Mouse (Mus musculus) T-cell, adult 2 months (primary cell): ENCODE measurements around the gene B3gat3.
"Not testable (repeated sequence)": the region's sequence is repeated elsewhere in the genome, so short reads cannot be mapped to it uniquely, and the experiment has no call there.

Source experiments
- DNase-seq: peaks from one replicate; pipeline ENCODE4 v3.0.0; 2022; ENCODE audit warnings: low spot score

B3gat3 gene

GRCm38 (mm10) chr19:8942276-8942964 is 22.2 kb downstream of the B3gat3 start:
- DNase-seq: no peak

- no peak for DNase-seq
Measured at GRCm38 (mm10) chr19:8943047-8943446, 22.9 kb downstream of the B3gat3 start.

GRCm38 (mm10) chr19:8944062-8944461 is 23.9 kb downstream of the B3gat3 start:
- no peak for DNase-seq

- DNase-seq: peak; percentile 54
Measured at GRCm38 (mm10) chr19:8944750-8945149, 24.6 kb downstream of the B3gat3 start.

- DNase-seq: no peak
Measured at GRCm38 (mm10) chr19:8945251-8945650, 25.1 kb downstream of the B3gat3 start.

- no peak for DNase-seq
Measured at GRCm38 (mm10) chr19:8946929-8947328, 26.8 kb downstream of the B3gat3 start.

- DNase-seq: no peak
Measured at GRCm38 (mm10) chr19:8950190-8950589, 30.0 kb downstream of the B3gat3 start.

- no peak for DNase-seq
Measured at GRCm38 (mm10) chr19:8952241-8952640, 32.1 kb downstream of the B3gat3 start.

GRCm38 (mm10) chr19:8953135-8954039 is 33.2 kb downstream of the B3gat3 start, which contains the start of gene Tut1:
TSS of gene Tut1 (plus strand) at chr19:8953847.
- peak; percentile 94 for DNase-seq

GRCm38 (mm10) chr19:8954171-8954570 is 34.0 kb downstream of the B3gat3 start:
- DNase-seq: no peak

- no peak for DNase-seq
Measured at GRCm38 (mm10) chr19:8962256-8962655, 42.1 kb downstream of the B3gat3 start.

- DNase-seq: no peak
Measured at GRCm38 (mm10) chr19:8965075-8965474, 44.9 kb downstream of the B3gat3 start.

- no peak for DNase-seq
Measured at GRCm38 (mm10) chr19:8965771-8966170, 45.6 kb downstream of the B3gat3 start.

- DNase-seq: no peak
Measured at GRCm38 (mm10) chr19:8966198-8966589, 46.0 kb downstream of the B3gat3 start.

GRCm38 (mm10) chr19:8966590-8967372 is 46.6 kb downstream of the B3gat3 start, which contains the start of gene Eef1g:
TSS of gene Eef1g (plus strand) at chr19:8967041.
- DNase-seq: peak; percentile 100

- DNase-seq: no peak
Measured at GRCm38 (mm10) chr19:8967373-8967743, 47.2 kb downstream of the B3gat3 start.

GRCm38 (mm10) chr19:8967893-8968292 is 47.7 kb downstream of the B3gat3 start:
- no peak for DNase-seq

- not testable (repeated sequence) for DNase-seq
Measured at GRCm38 (mm10) chr19:8972491-8972890, 52.3 kb downstream of the B3gat3 start.

GRCm38 (mm10) chr19:8974638-8975037 is 54.5 kb downstream of the B3gat3 start:
- no peak for DNase-seq

GRCm38 (mm10) chr19:8975491-8975890 is 55.3 kb downstream of the B3gat3 start:
- DNase-seq: no peak

- peak; percentile 60 for DNase-seq
Measured at GRCm38 (mm10) chr19:8976535-8976934, 56.4 kb downstream of the B3gat3 start.
